Mouse (Mus musculus) midbrain, embryonic 14.5 days (tissue): ENCODE measurements around the gene Utrn. TPM values are rescaled to one million over a fixed set of nuclear protein-coding genes. Genes with fewer than 3 reads are reported as not detected.

Experiments used
- ATAC-seq: fragments of 200-750 bp; cut with Nextera tagmentation; 2 replicates; pipeline ENCODE4 v1.8.0; 2017; ENCODE audit warnings: moderate number of reproducible peaks, moderate library complexity; ENCODE audit not compliant: low FRiP score, low TSS enrichment
- DNase-seq: peaks from one replicate; pipeline ENCODE4 v3.0.0-alpha.2; 2015
- H3K27ac ChIP-seq: fragments of 300-500 bp; sonication (generic); replicated peaks from 2 replicates; pipeline ENCODE4 v1.5.1; 2014; ENCODE audit warnings: mild to moderate bottlenecking, low read depth, low read length, moderate library complexity
- H3K27me3 ChIP-seq: fragments of 300-500 bp; sonication (generic); 2 replicates; pipeline ENCODE4 v1.6.1; 2014; ENCODE audit warnings: low read length, control low read depth, mixed read lengths; ENCODE audit not compliant: control insufficient read depth, insufficient read depth
- H3K36me3 ChIP-seq: fragments of 300-500 bp; sonication (generic); 2 replicates; pipeline ENCODE4 v1.6.1; 2014; ENCODE audit warnings: low read length, control low read depth; ENCODE audit not compliant: control insufficient read depth, insufficient read depth
- H3K4me1 ChIP-seq: fragments of 300-500 bp; sonication (generic); 2 replicates; pipeline ENCODE4 v1.6.1; 2014; ENCODE audit warnings: mild to moderate bottlenecking, antibody characterized with exemption, low read length, control low read depth; ENCODE audit not compliant: control insufficient read depth, insufficient read depth
- H3K4me2 ChIP-seq: fragments of 300-500 bp; sonication (generic); 2 replicates; pipeline ENCODE4 v1.6.1; 2014; ENCODE audit warnings: mild to moderate bottlenecking, low read length, moderate library complexity
- H3K4me3 ChIP-seq: fragments of 300-500 bp; sonication (generic); replicated peaks from 2 replicates; pipeline ENCODE4 v1.5.1; 2014; ENCODE audit warnings: low read depth, low read length
- H3K9ac ChIP-seq: fragments of 300-500 bp; sonication (generic); replicated peaks from 2 replicates; pipeline ENCODE4 v1.6.1; 2014; ENCODE audit warnings: mild to moderate bottlenecking, low read length, moderate library complexity
- H3K9me3 ChIP-seq: fragments of 300-500 bp; sonication (generic); 2 replicates; pipeline ENCODE4 v1.6.1; 2016; ENCODE audit warnings: low read length, control low read depth, mixed read lengths; ENCODE audit not compliant: control insufficient read depth
- WGBS: fragments of 180-500 bp; shearing (Covaris S2); extraction: QIAGEN DNeasy Blood & Tissue Kit; methylation state at CpG from one replicate; pipeline ENCODE4 v1.1.7; 2014; 5-methylcytosine and 5-hydroxymethylcytosine counted together
- polyA plus RNA-seq: library from polyadenylated mRNA; unstranded; fragments of >200 nt; fragmentation: Nextera tagmentation; extraction: Ambion mirVana; gene quantifications from 2 replicates; pipeline ENCODE4 v1.2.1, GENCODE M21; 2014

The Utrn gene
- polyA plus RNA-seq, 1 experiment from 2014 or later: 19.1 TPM

DNA sequence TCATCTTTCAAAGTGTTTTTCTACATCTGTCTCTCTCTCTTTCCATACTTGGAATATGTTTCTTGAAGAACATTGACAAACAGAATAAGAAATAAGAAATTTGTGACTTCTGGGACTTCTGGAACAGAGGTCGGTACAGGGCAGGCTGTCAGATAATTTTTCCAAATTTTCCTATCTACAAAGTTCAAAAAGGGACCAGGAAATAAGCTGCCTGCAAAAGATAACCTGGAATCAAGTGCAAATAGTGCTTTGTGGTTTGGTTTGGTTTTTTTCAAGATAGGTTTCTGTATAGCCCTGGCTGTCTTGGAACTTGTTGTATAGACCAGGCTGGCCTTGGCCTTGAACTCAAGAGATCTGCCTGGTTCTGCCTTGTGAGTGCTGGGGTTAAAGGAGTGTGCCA, 490.0 kb downstream of the Utrn start:
- Histone ChIP-seq H3K4me2 (no peak overlapping the region), H3K9ac (no peak overlapping the region), H3K27me3 (no peaks in the 10 kb centered on the region), H3K27ac (no peak overlapping the region), H3K4me3 (no peak overlapping the region), H3K9me3 (no peaks in the 10 kb centered on the region), H3K4me1 (no peaks in the 10 kb centered on the region), H3K36me3 (no peaks in the 10 kb centered on the region)
- WGBS: 92% methylated on average over 1 of the region's 1 CpGs
- ATAC-seq: no peak
- DNase-seq: no peak

GRCm38 (mm10) chr10:12377727-12378126, 491.4 kb downstream of the Utrn start:
- no peak for ATAC-seq
- no peaks in the 10 kb centered on the region for H3K9me3 ChIP-seq
- WGBS: 67% methylated on average over 3 of the region's 3 CpGs

DNA sequence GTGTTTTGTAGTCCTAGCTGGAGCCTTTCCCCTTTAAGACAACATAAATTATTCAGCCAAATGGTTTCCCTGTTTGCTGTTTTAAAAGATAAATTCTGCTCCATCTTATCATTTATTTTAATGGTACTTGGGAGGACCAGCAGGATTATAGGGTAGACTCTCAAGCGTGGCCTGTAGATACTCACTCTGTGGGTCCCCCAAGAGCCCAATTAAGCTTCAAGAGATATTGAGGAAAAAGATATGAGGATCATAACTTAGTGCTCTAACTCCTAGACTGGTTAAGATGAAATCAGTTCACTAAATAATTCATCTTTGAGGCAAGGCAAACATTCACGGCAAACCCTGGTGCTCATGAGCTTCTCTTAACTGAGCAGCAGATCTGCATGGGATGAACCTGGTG, 493.1 kb downstream of the Utrn start:
- WGBS: 76% methylated on average over 2 of the region's 2 CpGs
- H3K36me3 ChIP-seq: no peaks in the 10 kb centered on the region
- H3K9ac ChIP-seq: no peak overlapping the region
- no peak overlapping the region for H3K27ac ChIP-seq
- H3K27me3 ChIP-seq: no peaks in the 10 kb centered on the region
- no peaks in the 10 kb centered on the region for H3K4me1 ChIP-seq
- DNase-seq (no peak), ATAC-seq (no peak; the same call in 1 of the 2 replicates)
- H3K4me3 ChIP-seq: no peak overlapping the region
- no peak overlapping the region for H3K4me2 ChIP-seq
- H3K9me3 ChIP-seq: no peaks in the 10 kb centered on the region

More at GRCm38 (mm10) chr10:12377727-12378126, 491.4 kb downstream of the Utrn start:
- Histone ChIP-seq H3K9ac (no peak overlapping the region), H3K4me3 (no peak overlapping the region), H3K27me3 (no peaks in the 10 kb centered on the region), H3K27ac (no peak overlapping the region), H3K36me3 (no peaks in the 10 kb centered on the region), H3K4me1 (no peaks in the 10 kb centered on the region), H3K4me2 (no peak overlapping the region)
- DNase-seq: no peak

- H3K4me3 ChIP-seq: no peak overlapping the region
- no peak overlapping the region for H3K9ac ChIP-seq
- DNase-seq (no peak), ATAC-seq (no peak)
- H3K4me1 ChIP-seq: no peaks in the 10 kb centered on the region
- no peaks in the 10 kb centered on the region for H3K9me3 ChIP-seq
- no peak overlapping the region for H3K27ac ChIP-seq
- no peak overlapping the region for H3K4me2 ChIP-seq
- no peaks in the 10 kb centered on the region for H3K36me3 ChIP-seq
- WGBS: 96% methylated on average over 1 of the region's 1 CpGs
- no peaks in the 10 kb centered on the region for H3K27me3 ChIP-seq
Observed at GRCm38 (mm10) chr10:12374741-12375140, 494.4 kb downstream of the Utrn start.

DNA sequence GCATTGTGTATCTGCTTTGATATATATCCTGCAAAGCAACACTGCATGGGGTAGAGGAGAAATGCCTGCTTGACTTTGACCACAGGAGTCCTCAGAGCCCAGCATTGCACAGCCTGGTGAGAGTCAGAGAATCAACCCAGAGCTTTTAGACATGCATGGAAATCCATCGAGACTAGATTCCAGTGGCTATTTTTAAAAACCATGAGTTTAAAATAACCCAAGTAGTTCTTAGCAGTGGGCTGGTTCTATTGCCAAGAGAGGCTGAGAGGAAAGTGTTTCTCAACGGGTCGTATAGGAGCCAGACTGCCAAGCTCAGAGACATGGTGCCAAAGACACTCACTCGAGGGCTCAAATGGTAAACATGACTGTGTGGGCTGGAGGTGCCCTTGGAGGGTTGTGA, 514.6 kb downstream of the Utrn start:
- H3K4me2 ChIP-seq: no peak overlapping the region
- no peaks in the 10 kb centered on the region for H3K9me3 ChIP-seq
- no peaks in the 10 kb centered on the region for H3K4me1 ChIP-seq
- H3K4me3 ChIP-seq: no peak overlapping the region
- DNase-seq: no peak
- H3K27ac ChIP-seq: no peak overlapping the region
- no peak overlapping the region for H3K9ac ChIP-seq
- H3K27me3 ChIP-seq: no peaks in the 10 kb centered on the region
- no peaks in the 10 kb centered on the region for H3K36me3 ChIP-seq
- 84% methylated on average over 4 of the region's 4 CpGs for WGBS
- ATAC-seq: no peak

DNA sequence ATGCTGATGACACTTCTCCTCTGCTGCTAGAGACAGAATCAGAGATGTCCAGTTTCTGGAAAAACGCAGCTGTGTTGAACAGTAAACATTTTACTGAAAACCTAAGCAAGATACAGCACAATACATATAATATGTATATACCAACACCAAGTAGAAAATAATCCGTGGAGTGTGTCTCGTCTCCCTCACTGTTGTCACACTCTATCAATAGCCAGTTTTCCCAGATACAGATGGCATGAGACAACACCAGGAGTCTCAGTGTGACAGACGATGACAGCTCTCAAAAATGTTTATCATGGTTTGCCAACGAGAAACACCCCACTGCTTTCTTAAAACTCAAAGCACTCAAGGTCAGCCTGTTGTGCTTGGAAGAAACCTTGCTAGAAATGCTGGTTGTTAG, 515.1 kb downstream of the Utrn start:
- DNase-seq (no peak), ATAC-seq (no peak)
- no peak overlapping the region for H3K27ac ChIP-seq
- H3K9me3 ChIP-seq: no peaks in the 10 kb centered on the region
- no peaks in the 10 kb centered on the region for H3K36me3 ChIP-seq
- no peak overlapping the region for H3K9ac ChIP-seq
- H3K4me1 ChIP-seq: no peaks in the 10 kb centered on the region
- no peaks in the 10 kb centered on the region for H3K27me3 ChIP-seq
- H3K4me2 ChIP-seq: no peak overlapping the region
- no peak overlapping the region for H3K4me3 ChIP-seq
- 82% methylated on average over 5 of the region's 5 CpGs for WGBS

DNA sequence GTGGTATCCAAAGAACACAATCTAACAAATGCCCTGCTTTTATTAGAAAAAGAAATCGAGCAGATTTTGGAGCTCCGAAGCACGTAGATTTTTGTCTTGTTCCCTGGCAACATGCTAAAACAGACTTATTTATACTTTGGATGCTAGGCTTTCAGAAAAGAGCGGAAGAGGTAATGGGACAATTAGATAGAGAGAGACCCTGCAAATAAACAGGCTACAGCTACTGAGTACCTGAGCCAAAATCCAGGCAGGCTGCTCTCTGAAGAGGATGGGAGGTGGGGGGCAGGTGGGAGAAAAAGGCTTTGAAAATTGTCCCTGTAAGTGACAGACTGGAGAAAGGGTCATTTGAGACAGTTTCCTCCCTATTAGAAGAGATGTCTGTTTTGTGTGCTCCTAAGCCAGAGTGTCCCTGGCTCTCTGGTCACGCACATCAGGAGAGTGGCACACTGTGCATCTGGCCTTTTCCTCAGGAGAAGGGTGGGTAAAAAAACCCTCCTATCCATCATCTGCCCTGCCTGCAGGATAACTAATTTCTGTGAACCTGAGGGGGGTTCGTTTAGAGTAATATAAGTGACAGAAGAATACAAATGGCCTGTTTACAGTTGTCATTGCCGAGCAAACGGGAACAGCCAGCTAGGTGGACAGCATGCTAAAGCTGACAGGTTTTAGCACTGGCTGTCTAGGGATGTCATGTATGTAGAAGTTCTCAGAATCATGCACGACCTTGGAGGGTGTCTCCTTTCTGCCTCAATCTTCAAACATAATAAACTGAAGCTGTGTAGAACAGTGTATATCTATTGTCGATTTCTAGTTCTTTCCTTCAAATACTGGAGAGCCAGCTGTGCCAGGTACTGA, 529.2 kb downstream of the Utrn start:
- DNase-seq: no peak
- no peak overlapping the region for H3K4me2 ChIP-seq
- no peaks in the 10 kb centered on the region for H3K9me3 ChIP-seq
- H3K27me3 ChIP-seq: no peaks in the 10 kb centered on the region
- no peak overlapping the region for H3K4me3 ChIP-seq
- 0 out of 2 replicates have a peak, but pooled peaks cover 4% of the 10 kb centered on the region for H3K4me1 ChIP-seq
- no peak overlapping the region for H3K27ac ChIP-seq
- WGBS: 76% methylated on average over 10 of the region's 10 CpGs
- ATAC-seq: no peak; the same call in 1 of the 2 replicates
- H3K36me3 ChIP-seq: no peaks in the 10 kb centered on the region
- H3K9ac ChIP-seq: no peak overlapping the region

DNA sequence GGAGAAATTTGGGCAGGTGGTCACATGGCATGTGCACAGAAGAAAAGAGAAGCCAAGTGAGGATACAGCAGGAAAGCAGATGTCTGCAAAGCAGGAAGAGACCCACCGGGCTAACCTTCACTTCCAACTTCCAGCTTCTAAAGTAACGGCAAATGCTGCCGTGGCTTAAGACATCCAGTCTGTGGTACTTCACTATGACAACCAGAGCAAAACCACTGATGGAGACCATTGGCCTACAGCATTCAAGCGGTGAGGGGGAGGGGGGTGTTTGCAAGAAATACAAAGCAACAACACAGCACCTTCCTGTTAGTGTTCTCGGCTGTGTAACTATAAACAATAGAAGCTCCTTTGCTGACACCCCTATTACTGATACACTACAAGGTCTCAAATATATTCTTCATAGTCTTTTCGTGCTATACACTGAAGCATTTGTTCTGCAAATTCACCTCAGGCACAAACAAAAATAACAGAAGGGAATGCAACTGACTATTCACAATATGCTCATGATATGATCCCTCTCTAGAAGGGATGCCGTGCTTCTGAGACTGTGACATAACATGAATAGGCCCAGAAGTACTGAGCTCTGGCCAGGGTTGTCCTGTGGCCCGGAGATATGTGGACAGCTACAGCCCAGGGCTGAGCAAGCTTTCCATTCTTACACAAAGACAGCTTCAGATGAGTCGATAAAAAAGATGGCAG, 530.0 kb downstream of the Utrn start:
- Histone ChIP-seq H3K4me3 (no peak overlapping the region), H3K4me1 (0 out of 2 replicates have a peak, but pooled peaks cover 4% of the 10 kb centered on the region), H3K27me3 (no peaks in the 10 kb centered on the region), H3K9me3 (no peaks in the 10 kb centered on the region), H3K9ac (no peak overlapping the region), H3K36me3 (no peaks in the 10 kb centered on the region), H3K27ac (no peak overlapping the region), H3K4me2 (no peak overlapping the region)
- WGBS: 73% methylated on average over 9 of the region's 9 CpGs
- ATAC-seq: no peak
- no peak for DNase-seq
